Mouse (Mus musculus): Measurements from ENCODE around the gene Ndufa1.

- TF ChIP-seq CTCF (IDR thresholded peaks at IDR 0.05) (no peak), EP300 (IDR thresholded peaks at IDR 0.05) (no peak)
Observed at GRCm38 (mm10) chrX:37191744-37192379, 899 bp upstream of the Ndufa1 start.
